Mouse (Mus musculus) liver, postnatal 0 days (tissue): ENCODE results near the gene Tomt.

Experiments used
- CTCF ChIP-seq: sonication (generic); IDR thresholded peaks from 2 replicates; pipeline ENCODE4 v1.5.1; 2016; ENCODE audit warnings: antibody characterized with exemption, low read depth
- EP300 ChIP-seq: IDR thresholded peaks from 2 replicates; pipeline ENCODE4 v1.6.1; 2016; ENCODE audit warnings: antibody characterized with exemption, low read depth, mild to moderate bottlenecking

DNA sequence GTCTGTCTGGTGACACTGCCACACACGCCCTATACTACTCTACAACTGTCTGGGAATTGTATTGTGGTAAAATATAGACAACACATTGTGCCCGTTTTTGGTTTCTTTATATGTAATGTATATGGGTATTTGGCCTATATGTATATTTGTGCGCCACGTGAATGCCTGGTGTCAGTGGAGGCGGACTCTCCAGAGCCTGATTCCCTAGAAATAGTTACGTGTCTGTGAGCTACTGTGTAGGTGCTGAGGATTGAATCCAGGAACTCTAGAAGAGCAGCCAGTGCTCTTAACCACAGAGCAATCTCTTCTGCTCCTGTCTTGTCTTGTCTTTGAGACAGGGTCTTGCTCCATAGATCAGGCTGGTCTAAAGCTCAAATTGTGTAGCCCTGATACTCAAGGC lies 19.9 kb downstream of the Tomt start:
- no peak for TF ChIP-seq CTCF
- TF ChIP-seq EP300 = no peak
